Mouse (Mus musculus): ENCODE data around the gene Ttc28.

Ttc28 gene

DNA sequence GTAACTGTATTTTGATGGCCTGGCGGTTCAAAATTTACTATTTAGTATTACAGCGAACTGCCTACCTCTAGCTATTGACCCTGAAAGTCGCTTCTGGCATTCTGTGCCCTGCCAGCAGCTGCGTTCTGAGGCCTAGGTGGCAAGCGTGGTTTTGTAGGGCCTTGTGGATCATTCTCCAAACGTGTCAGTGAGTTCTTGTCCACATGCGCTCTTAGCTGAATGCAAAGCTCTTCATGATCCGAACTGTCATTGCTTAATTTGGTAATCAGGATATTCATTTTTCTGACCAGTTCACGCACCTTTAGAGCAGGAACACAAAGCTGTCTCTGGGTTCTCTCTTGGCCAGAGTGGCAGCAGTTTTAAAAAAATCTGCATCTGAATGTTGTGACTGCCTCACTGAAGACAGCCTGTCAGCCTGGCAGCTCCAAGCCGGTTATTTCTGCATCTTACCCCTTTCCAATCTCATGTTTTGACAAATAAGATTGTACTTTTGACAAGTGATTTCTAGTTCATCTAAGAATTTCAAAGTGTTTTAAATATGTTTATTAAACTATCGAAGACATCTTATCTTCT is 88.0 kb downstream of the Ttc28 start:
- DNase-seq = peak; percentile 59

DNA sequence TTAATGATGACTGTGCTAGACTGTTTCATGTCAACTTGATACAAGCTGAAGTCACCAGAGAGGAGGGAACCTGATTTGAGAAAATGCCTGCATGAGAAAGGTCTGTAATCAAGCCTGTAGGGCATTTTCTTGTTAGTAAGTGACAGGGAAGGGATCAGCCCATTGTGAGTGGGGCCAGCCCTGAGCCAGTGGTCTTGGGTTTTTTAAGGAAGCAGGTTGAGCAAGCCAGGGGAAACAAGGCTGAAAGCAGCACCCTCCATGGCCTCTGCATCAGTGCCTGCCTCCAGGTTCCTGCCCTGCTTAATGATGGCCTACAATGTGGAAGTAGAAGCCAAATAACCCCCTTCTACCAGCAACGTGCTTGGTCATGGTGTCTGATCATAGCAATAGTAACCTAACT is 89.0 kb downstream of the Ttc28 start:
- DNase-seq = peak; percentile 55

- peak; percentile 98 for DNase-seq
Measured at GRCm38 (mm10) chr5:110970162-110970780, 90.7 kb downstream of the Ttc28 start.

GRCm38 (mm10) chr5:110976721-110977120 is 97.1 kb downstream of the Ttc28 start:
- peak; percentile 91 for DNase-seq

DNA sequence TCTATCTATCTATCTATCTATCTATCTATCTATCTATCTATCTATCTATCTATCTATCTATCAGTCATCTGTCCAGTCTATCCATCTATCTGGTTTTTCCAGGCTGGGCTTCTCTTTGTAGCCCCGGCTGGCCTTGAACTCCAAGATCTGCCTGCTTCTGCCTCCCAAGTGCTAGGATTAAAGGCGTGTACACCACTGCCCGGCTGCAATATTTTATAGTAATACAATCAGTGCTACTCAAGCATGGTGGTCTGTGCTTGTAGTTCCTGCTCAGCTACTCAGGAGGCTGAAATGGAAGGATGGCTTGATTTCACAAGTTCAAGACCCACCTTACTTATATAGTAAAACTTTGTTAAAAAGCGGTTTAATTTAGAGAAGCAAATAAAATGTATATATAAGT is 98.2 kb downstream of the Ttc28 start:
- peak; percentile 82 for DNase-seq

DNA sequence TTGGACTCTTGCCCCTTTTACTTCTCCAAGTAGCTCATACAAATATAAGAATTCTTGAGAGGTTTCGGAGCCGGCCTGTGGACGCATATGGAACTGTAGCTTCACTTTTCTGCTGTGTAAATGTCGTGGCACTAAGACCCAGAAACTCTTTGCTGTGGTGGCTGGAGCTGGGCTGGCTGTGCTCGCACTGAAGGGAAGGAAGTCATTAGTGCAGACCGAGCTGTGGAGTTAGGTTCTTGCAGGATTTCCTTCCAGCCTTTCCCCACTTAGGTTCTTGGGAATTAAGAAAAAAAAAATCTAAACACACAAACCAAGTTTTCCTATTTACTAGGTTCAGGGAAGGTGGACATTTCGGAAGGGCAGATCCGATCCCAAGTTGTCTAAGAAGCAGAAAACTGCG is 98.9 kb downstream of the Ttc28 start:
- DNase-seq = peak; percentile 98

- peak; percentile 97 for DNase-seq
Measured at GRCm38 (mm10) chr5:110979011-110979860, 99.6 kb downstream of the Ttc28 start.

DNA sequence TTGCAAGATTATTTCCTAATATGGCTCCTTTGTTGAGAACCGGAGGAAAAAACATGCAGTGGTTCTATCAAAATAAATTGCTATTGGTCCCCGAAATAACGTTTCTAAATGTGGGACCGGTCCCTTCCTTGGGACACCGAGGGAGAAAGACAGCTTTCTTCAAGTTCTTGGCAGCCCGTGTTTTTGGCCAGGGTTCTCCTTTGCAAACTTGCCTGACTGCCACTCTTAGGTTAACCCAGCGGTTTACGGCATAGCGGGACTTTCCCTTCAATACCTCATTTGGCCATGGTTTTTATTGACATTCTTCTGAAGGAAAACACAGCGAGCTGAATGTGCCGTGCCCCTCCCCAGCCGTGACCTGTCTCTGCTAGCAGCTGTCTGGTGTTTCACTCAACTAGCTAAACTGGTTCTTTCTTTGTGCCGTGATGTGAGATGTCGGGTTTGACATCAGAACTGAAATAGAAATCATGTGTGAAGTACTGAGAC is 100.3 kb downstream of the Ttc28 start:
- DNase-seq = peak; percentile 96

GRCm38 (mm10) chr5:110980576-110980975 is 101.0 kb downstream of the Ttc28 start:
- no peak for DNase-seq

DNA sequence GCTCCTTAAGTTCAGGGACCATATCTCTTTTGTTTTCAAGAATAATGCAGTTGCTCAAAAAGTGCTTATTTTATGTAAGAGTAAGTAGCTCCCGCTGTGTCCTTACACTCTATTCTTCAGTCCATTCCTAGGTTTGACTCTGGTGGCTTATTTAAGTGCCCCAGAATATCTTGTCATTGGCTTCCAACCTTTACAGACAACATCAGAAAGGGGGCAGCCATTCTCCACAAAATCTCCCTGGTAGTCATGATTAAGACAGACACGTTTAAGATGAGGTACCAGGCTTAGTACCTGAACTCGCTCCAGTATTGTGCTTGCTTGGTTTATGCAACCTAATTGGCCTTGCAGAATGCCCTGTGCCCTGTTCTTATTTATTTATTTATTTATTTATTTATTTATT is 102.8 kb downstream of the Ttc28 start:
- peak; percentile 76 for DNase-seq

DNA sequence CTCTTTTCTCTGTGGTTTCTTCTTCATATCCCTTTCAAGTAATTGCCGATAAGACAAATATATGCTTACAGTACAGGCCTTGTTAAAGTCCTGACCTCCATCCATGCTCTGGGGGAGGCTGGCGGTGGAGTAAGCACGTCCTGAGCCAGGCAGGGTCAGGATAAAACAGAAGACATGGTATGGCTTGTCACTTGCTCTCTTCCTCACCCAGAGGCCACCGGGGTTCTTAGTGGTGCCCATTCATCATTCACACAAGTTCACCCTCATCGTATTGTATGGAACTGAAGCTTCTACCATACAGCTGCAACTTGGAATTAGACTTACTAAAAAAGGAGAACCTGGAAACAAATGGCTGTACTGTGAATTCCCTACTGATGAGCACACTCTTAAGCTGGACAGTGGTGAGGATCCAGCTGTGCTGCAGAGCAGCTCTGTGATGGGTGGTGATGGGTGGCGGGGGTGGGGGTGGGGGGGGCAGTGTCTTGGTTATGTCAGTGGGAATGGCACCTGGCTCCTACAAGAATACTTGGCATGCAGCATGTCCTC is 104.6 kb downstream of the Ttc28 start:
- DNase-seq = peak; percentile 74

GRCm38 (mm10) chr5:110996835-110997539 is 117.4 kb downstream of the Ttc28 start:
- no peak for DNase-seq

DNA sequence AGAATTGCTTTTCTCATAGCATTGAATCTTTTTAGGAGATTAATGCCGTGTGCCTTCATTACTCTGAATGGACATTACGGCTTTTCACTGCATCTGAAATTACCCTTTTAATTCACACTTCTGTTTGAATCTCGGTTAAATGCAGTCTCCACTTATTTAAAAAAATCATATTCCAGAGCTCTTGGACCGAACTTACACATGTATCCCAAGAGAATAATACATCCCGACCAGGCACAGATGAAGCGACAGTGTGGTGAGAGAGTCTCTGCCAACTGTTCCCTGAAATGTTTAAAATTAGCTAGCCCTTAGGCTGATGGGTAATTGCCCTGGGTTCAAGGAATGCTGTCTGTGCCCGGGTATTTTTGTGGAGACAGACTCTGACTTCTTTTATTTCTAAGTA is 118.1 kb downstream of the Ttc28 start:
- no peak for DNase-seq

DNA sequence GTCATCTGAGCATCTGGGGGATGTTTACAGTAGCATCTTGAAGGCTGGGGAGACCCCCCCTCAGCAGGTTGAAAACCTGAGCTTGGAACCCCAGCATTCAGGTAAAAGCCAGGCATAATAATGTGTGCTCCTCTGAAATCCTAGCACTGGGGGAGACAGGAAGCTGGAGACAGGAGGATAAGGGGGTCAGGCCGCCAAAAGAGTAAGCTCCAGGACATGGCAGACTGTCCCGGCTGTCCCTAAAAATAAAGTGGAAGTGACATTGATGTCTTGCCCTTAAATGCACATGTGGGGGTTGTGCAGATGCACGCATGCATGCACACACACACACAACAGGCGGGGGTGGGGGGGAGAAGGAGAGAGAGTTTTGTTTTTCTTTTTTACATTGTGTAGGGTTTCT is 118.7 kb downstream of the Ttc28 start:
- peak; percentile 89 for DNase-seq

DNA sequence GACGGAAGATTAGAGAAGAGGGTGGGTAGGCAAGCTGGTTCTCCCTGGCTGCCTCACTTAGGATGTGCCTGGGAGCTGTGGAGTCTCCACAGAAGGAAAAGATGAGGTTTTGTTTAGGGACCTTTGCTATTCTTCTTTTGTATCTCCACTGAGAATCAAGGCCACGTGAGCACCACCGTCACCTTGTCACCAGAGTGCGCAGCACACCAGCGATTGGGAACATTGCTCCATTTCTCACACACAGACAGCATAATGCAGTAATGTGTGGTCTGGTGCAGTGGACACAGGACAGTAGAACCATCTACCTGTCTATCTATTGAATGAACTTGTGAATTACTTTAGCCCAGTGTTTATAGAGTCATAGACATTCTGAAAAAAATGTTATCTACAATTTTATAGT is 121.3 kb downstream of the Ttc28 start:
- no peak for DNase-seq

DNA sequence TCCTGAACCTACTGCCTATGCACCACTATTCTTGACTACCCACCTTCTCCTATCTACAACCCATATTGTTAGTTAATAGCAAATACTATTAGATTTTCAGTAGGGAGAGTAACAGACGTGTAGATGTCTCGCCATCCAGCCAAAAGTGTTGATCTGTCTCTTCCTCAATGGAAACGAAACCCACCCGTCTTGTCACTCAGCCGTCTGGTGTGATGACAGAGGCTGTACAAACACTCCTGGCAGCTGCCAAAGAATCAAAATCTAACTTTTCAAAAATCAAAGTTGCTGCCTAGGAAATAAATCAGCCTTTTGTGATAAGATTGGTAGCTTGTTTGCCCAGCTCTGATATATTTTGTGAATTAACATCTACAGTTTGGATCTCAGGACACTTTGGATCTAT is 123.6 kb downstream of the Ttc28 start:
- DNase-seq = no peak

DNA sequence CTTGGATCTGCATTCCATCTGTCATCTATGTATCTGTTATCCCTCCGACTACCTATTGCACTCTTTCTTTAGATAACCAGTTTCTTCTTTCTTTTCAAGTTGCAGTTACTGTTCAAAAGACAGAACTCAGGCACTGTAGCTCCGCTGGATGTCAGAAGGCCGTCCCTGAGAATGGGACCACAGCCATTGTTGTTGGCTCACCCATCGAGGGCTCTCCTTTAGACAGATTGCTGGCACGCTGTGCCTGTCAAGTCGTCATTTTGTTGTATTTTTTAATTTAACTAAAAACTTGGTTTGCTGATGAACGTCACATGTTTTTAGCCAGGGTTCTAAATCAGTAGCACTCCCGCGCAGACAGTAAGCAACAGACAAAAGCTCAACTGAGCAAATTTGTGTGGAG is 124.1 kb downstream of the Ttc28 start:
- no peak for DNase-seq

GRCm38 (mm10) chr5:111006272-111007135 is 126.9 kb downstream of the Ttc28 start:
- DNase-seq = no peak

DNA sequence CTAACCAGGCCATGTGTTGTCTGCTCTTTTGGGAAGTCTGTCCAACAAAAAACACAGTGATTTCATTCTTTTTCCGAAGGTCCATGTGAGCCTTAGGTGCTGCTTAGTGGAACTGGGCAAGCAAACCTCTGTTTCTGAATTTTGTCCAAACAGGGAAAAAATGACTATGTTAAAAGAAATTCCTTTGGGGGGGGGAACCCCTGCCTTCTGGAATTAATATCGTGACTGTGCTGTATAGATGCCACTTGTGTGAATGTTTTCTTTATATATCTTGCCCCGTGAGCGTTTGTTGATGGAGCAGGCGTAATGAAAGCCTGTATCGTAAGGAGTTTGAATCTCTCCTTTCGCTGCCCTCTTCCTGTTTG is 127.5 kb downstream of the Ttc28 start:
- DNase-seq = no peak

GRCm38 (mm10) chr5:111007900-111008299 is 128.3 kb downstream of the Ttc28 start:
- DNase-seq = no peak

DNA sequence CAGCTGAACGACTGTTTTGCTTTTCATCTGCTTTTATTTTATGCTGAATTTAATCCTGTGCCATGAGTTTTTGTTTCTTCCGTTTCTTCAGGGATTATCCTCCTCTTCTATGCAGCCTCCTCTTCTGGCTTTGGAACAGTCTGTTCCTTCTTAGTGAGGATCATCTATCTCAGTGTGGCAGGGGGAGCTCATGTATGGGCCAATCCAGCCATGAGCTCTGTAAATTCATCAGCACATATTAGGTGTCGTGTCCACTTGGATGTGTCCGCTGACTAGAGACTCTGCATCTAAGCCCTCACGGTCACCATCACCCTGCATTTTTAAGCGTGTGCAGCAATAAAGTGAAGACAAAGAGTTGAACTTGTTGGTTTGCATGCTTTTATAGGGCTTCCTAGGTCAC is 128.8 kb downstream of the Ttc28 start:
- no peak for DNase-seq

GRCm38 (mm10) chr5:111011271-111011670 is 131.7 kb downstream of the Ttc28 start:
- peak; percentile 92 for DNase-seq
